Mouse (Mus musculus) forebrain, postnatal 0 days (tissue): Measurements from ENCODE around the gene Tmem62. TPM values are rescaled to one million over a fixed set of nuclear protein-coding genes. Genes with fewer than 3 reads are reported as not detected.
A peak's percentile ranks its signal among the peaks of the same experiment; 100 is the strongest.

Source experiments
- ATAC-seq: fragments of 200-750 bp; cut with Nextera tagmentation; 2 replicates; pipeline ENCODE4 v1.8.0; 2017; ENCODE audit warnings: mild to moderate bottlenecking, moderate library complexity
- DNase-seq: peaks from one replicate; pipeline ENCODE4 v3.0.0-alpha.2; 2015
- H3K27ac ChIP-seq: fragments of 300-500 bp; sonication (generic); 2 replicates; pipeline ENCODE4 v1.5.1; 2014; ENCODE audit warnings: low read depth, mild to moderate bottlenecking, antibody characterized with exemption, low read length, moderate library complexity, mixed read lengths
- H3K27me3 ChIP-seq: fragments of 300-500 bp; sonication (generic); 2 replicates; pipeline ENCODE4 v1.6.1; 2014; ENCODE audit warnings: mild to moderate bottlenecking, low read length, mixed read lengths; ENCODE audit not compliant: insufficient read depth
- H3K36me3 ChIP-seq: fragments of 300-500 bp; sonication (generic); 2 replicates; pipeline ENCODE4 v1.6.1; 2014; ENCODE audit warnings: mild to moderate bottlenecking, moderate library complexity; ENCODE audit not compliant: insufficient read depth
- H3K4me1 ChIP-seq: fragments of 300-500 bp; sonication (generic); 2 replicates; pipeline ENCODE4 v1.6.1; 2014; ENCODE audit warnings: antibody characterized with exemption; ENCODE audit not compliant: insufficient read depth
- H3K4me2 ChIP-seq: fragments of 300-500 bp; sonication (generic); 2 replicates; pipeline ENCODE4 v1.6.1; 2014; ENCODE audit warnings: low read depth, mild to moderate bottlenecking, moderate library complexity
- H3K4me3 ChIP-seq: fragments of 300-500 bp; sonication (generic); 2 replicates; pipeline ENCODE4 v1.5.1; 2014; ENCODE audit warnings: low read depth, low read length, mixed read lengths
- H3K9ac ChIP-seq: fragments of 300-500 bp; sonication (generic); 2 replicates; pipeline ENCODE4 v1.6.1; 2014; ENCODE audit warnings: mild to moderate bottlenecking
- H3K9me3 ChIP-seq: fragments of 300-500 bp; sonication (generic); 2 replicates; pipeline ENCODE4 v1.6.1; 2016; ENCODE audit warnings: low read length
- CTCF ChIP-seq: sonication (generic); IDR thresholded peaks from 2 replicates; pipeline ENCODE4 v1.5.1; 2016; ENCODE audit warnings: antibody characterized with exemption, control low read depth, low read depth
- WGBS: fragments of 180-500 bp; shearing (Covaris S2); extraction: QIAGEN DNeasy Blood & Tissue Kit; methylation state at CpG from one replicate; pipeline ENCODE4 v1.1.7; 2014; 5-methylcytosine and 5-hydroxymethylcytosine counted together
- polyA plus RNA-seq: library from polyadenylated mRNA; unstranded; fragments of >200 nt; fragmentation: Nextera tagmentation; extraction: Ambion mirVana; gene quantifications from 2 replicates; pipeline ENCODE4 v1.2.1, GENCODE M21; 2015
- total RNA-seq: library from RNA; depleted of rRNA; stranded (reverse); fragments of >200 nt; gene quantifications from 2 replicates; pipeline ENCODE4 v1.2.3, GENCODE M21; 2014

Gene Tmem62
- total and polyA plus RNA-seq, 2 experiments from 2014 or later, result 11.6 to 16.3 TPM

DNA sequence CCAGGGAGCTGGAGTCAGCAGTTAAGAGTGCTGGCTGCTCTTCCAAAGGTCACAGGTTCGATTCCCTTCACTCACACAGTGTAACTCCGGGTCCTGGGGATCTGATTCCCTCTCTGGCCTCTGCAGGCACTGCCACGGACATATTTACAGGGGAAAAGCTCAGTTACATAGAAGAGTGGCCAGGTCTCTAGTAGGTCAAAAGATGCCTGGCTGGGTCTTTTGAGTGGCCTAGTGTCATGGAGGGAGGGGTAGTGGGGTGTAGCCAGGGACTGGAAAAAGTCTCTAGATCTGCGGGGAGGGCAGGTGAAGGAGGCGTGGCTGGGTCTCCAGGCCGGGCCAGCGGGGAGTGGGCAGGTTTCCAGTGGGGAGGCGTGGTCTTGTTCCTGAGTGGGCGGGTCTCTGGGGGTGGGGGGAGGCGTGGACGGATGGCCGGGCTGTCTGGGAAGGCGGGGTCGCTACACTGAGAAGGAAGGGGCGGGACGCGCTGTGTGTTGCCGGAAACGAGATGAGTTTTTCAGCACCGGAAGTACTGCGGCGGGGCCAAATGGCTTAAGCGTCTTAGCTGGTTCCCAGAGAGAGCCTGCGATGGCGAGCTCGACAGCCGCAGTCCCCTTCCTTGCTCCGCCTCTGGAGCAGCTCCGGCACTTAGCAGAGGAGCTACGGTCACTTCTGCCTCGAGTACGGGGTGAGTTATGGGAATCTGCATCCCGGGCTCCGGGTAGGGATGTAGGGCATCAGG, 31.3 kb downstream of the Tmem62 start, which contains the start of gene Ccndbp1:
TSS of gene Ccndbp1 (plus strand) at position 479 of the 739 bp plus-strand sequence.
- no peak for TF ChIP-seq CTCF
- Histone ChIP-seq H3K27ac (peak within 1 kb of the TSS; percentile 50; the same call in 1 of the 2 replicates), H3K9ac (peak within 1 kb of the TSS; percentile 70), H3K9me3 (no peaks in the 10 kb centered on the region), H3K4me1 (peaks cover 6% of the 10 kb centered on the region; the same call in 1 of the 2 replicates), H3K27me3 (no peaks in the 10 kb centered on the region), H3K4me3 (peak within 1 kb of the TSS; percentile 84), H3K4me2 (peak within 1 kb of the TSS; percentile 88), H3K36me3 (peaks cover 28% of the 10 kb centered on the region)
- DNase-seq (peak; percentile 87), ATAC-seq (peak; percentile 98)
- 2% methylated on average over 34 of the region's 34 CpGs for WGBS

GRCm38 (mm10) chr2:121008664-121009007, 31.8 kb downstream of the Tmem62 start:
- Histone ChIP-seq H3K27ac (peak overlapping the region; percentile 50; the same call in 1 of the 2 replicates), H3K4me1 (peaks cover 6% of the 10 kb centered on the region; the same call in 1 of the 2 replicates), H3K36me3 (peaks cover 30% of the 10 kb centered on the region), H3K9me3 (no peaks in the 10 kb centered on the region), H3K27me3 (no peaks in the 10 kb centered on the region), H3K9ac (peak overlapping the region; percentile 70), H3K4me3 (peak overlapping the region; percentile 84), H3K4me2 (peak overlapping the region; percentile 88)
- peak; percentile 48; the same call in 1 of the 2 replicates for ATAC-seq
- DNase-seq, result no peak
- no peak for TF ChIP-seq CTCF
- WGBS, result 2% methylated on average over 12 of the region's 12 CpGs

DNA sequence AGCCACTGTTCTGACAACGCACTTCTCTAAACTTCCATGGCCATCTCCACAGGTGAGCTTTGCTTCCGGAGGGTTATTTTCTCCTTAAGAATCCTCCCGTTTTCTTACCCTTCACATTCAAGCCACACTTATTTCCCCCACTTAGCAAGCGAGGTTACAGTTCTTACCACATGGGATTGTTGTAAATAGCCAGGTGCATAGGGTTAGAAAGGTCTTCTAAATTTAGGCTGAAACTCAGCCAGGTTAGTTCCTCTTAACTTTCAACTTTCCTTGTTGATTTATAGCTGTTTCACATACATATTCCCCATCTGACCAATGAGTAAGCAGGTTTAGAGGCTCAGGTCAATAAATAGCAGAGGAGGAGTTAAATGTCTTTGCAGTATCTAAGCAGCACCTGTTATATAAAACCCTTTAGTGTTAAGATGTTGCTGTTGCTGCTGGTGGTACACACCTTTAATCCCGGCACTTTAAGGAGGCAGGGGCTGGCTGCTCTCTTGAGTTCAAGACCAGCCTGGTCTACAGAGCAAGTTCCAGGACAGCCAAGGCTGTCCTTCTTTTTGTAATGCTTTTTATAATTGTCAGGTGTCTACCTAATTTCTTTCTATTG, 32.4 kb downstream of the Tmem62 start:
- no peak for ATAC-seq
- peaks cover 6% of the 10 kb centered on the region; the same call in 1 of the 2 replicates for H3K4me1 ChIP-seq
- peak overlapping the region; percentile 84 for H3K4me3 ChIP-seq
- 32% methylated on average over 5 of the region's 5 CpGs for WGBS
- peaks cover 33% of the 10 kb centered on the region for H3K36me3 ChIP-seq
- H3K9ac ChIP-seq, result peak overlapping the region; percentile 70
- DNase-seq, result no peak
- no peak for TF ChIP-seq CTCF
- H3K27me3 ChIP-seq, result no peaks in the 10 kb centered on the region
- no peak overlapping the region for H3K27ac ChIP-seq
- H3K4me2 ChIP-seq, result peak overlapping the region; percentile 88
- H3K9me3 ChIP-seq, result no peaks in the 10 kb centered on the region

DNA sequence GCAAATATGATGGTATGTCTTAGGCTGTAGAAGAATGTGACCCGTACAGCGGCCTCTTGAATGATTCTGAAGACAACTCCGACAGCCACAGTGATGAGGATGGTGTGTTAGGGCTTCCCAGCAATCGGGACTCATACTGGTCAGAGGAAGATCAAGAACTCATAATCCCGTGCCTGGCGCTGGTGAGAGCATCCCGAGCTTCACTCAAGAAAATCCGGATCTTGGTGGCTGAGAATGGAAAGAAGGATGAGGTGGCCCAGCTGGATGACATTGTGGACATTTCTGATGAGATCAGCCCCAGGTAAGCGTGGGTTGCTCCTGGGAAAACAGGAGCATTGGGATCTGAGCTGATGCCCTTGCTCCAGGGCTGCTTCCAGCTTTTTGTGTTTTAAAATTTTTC, 35.9 kb downstream of the Tmem62 start:
- no peak overlapping the region for H3K27ac ChIP-seq
- WGBS, result 93% methylated on average over 9 of the region's 9 CpGs
- TF ChIP-seq CTCF, result no peak
- peaks cover 48% of the 10 kb centered on the region for H3K36me3 ChIP-seq
- H3K27me3 ChIP-seq, result no peaks in the 10 kb centered on the region
- no peak overlapping the region for H3K9ac ChIP-seq
- ATAC-seq, result no peak
- no peak overlapping the region for H3K4me3 ChIP-seq
- no peak for DNase-seq
- H3K9me3 ChIP-seq, result no peaks in the 10 kb centered on the region
- H3K4me1 ChIP-seq, result peaks cover 6% of the 10 kb centered on the region; the same call in 1 of the 2 replicates
- H3K4me2 ChIP-seq, result no peak overlapping the region

- Histone ChIP-seq H3K36me3 (peaks cover 51% of the 10 kb centered on the region), H3K9me3 (no peaks in the 10 kb centered on the region), H3K9ac (no peak overlapping the region), H3K4me1 (no peaks in the 10 kb centered on the region), H3K27me3 (no peaks in the 10 kb centered on the region), H3K4me3 (no peak overlapping the region), H3K4me2 (no peak overlapping the region), H3K27ac (no peak overlapping the region)
- ATAC-seq (no peak), DNase-seq (no peak)
- WGBS, result 84% methylated on average over 2 of the region's 2 CpGs
- TF ChIP-seq CTCF, result no peak
Observed at GRCm38 (mm10) chr2:121015507-121015906, 38.7 kb downstream of the Tmem62 start.

GRCm38 (mm10) chr2:121016226-121016625, 39.4 kb downstream of the Tmem62 start:
- Histone ChIP-seq H3K4me3 (no peak overlapping the region), H3K9ac (no peak overlapping the region), H3K4me2 (no peak overlapping the region), H3K36me3 (peaks cover 47% of the 10 kb centered on the region), H3K27ac (no peak overlapping the region), H3K4me1 (no peaks in the 10 kb centered on the region), H3K9me3 (no peaks in the 10 kb centered on the region), H3K27me3 (no peaks in the 10 kb centered on the region)
- ATAC-seq, result no peak
- WGBS, result 86% methylated on average over 9 of the region's 9 CpGs
- TF ChIP-seq CTCF, result no peak
- no peak for DNase-seq

GRCm38 (mm10) chr2:121017151-121017550, 40.3 kb downstream of the Tmem62 start:
- no peak overlapping the region for H3K4me2 ChIP-seq
- H3K27me3 ChIP-seq, result no peaks in the 10 kb centered on the region
- no peak overlapping the region for H3K27ac ChIP-seq
- ATAC-seq (no peak), DNase-seq (no peak)
- peaks cover 38% of the 10 kb centered on the region for H3K36me3 ChIP-seq
- H3K9me3 ChIP-seq, result no peaks in the 10 kb centered on the region
- no peaks in the 10 kb centered on the region for H3K4me1 ChIP-seq
- WGBS, result 97% methylated on average over 1 of the region's 1 CpGs
- no peak overlapping the region for H3K9ac ChIP-seq
- no peak overlapping the region for H3K4me3 ChIP-seq
- no peak for TF ChIP-seq CTCF
